Mouse (Mus musculus) liver, adult 2 months (tissue): ENCODE measurements around the gene Bhlhe40. TPM values are rescaled to one million over a fixed set of nuclear protein-coding genes. Genes with fewer than 3 reads are reported as not detected.

Source experiments
- DNase-seq: peaks from one replicate; pipeline ENCODE4 v3.0.0-alpha.2; 2011; ENCODE audit warnings: low read depth, low spot score; ENCODE audit errors: extremely low read depth
- H3K27ac ChIP-seq: fragments of 200-500 bp; replicated peaks from 2 replicates; pipeline ENCODE4 v1.5.1; 2012; ENCODE audit warnings: low read depth, mild to moderate bottlenecking, control low read depth, inconsistent platforms, low read length; ENCODE audit not compliant: insufficient read depth
- H3K27me3 ChIP-seq: fragments of 200-500 bp; 2 replicates; pipeline ENCODE4 v1.6.1; 2012; ENCODE audit warnings: mild to moderate bottlenecking, moderate library complexity, low read length, inconsistent platforms; ENCODE audit not compliant: control insufficient read depth, insufficient read depth
- H3K36me3 ChIP-seq: fragments of 200-500 bp; 2 replicates; pipeline ENCODE4 v1.6.1; 2012; ENCODE audit warnings: low read length, inconsistent platforms; ENCODE audit not compliant: control insufficient read depth, insufficient read depth
- H3K4me1 ChIP-seq: fragments of 200-500 bp; 2 replicates; pipeline ENCODE4 v1.6.1; 2011; ENCODE audit warnings: low read length; ENCODE audit not compliant: control insufficient read depth, insufficient read depth
- H3K4me3 ChIP-seq: fragments of 200-500 bp; 2 replicates; pipeline ENCODE4 v1.5.1; 2011; ENCODE audit warnings: low read depth, mild to moderate bottlenecking, control low read depth, low read length, moderate library complexity; ENCODE audit not compliant: insufficient read depth
- H3K79me2 ChIP-seq: fragments of 200-500 bp; 2 replicates; pipeline ENCODE4 v1.6.1; 2012; ENCODE audit warnings: inconsistent platforms, mild to moderate bottlenecking, low read length, moderate library complexity; ENCODE audit not compliant: control insufficient read depth, insufficient read depth
- H3K9ac ChIP-seq: fragments of 200-500 bp; 2 replicates; pipeline ENCODE4 v1.6.1; 2012; ENCODE audit warnings: low read depth, mild to moderate bottlenecking, control low read depth, inconsistent platforms, low read length
- CTCF ChIP-seq: fragments of 200-500 bp; IDR thresholded peaks from 2 replicates; pipeline ENCODE4 v1.5.1; 2011; ENCODE audit warnings: low read depth, low read length, control low read depth
- POLR2A ChIP-seq: fragments of 200-500 bp; IDR thresholded peaks from 2 replicates; pipeline ENCODE4 v1.6.1; 2011; ENCODE audit warnings: low read length, control low read depth; ENCODE audit not compliant: insufficient read depth; ENCODE audit errors: extremely low read depth
- WGBS: fragments of 180-500 bp; shearing (Covaris S2); methylation state at CpG from one replicate; pipeline ENCODE4 v1.1.7; 2018; 5-methylcytosine and 5-hydroxymethylcytosine counted together
- polyA plus RNA-seq: library from polyadenylated mRNA; depleted of rRNA; stranded (reverse); fragments of >200 nt; gene quantifications from 2 replicates; pipeline ENCODE4 v1.2.3, GENCODE M21; 2012
- total RNA-seq: library from RNA; depleted of rRNA; stranded (reverse); fragments of >200 nt; gene quantifications from 2 replicates; pipeline ENCODE4 v1.2.3, GENCODE M21; 2014

Gene Bhlhe40
- total and polyA plus RNA-seq, 2 experiments, result 17.4 to 33.0 TPM

DNA sequence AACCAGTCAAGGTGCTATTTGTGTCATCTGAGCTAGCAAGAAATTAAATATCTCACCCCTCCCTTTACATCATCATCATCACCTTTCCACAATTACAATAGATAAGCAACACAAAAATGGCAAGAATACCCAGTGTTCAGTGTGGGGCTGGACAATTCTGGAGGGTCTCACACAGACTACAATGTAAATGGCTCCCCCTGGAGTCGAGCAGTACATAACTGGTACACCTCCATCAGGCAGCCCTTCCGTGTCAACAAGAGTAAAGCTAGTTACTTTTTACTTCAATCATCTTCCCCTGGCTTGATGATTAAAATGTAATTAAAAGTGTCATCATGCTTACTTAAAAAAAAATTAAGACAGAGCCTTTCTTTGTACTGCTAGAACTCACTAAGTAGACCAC is 4.6 kb upstream of the Bhlhe40 start:
- 69% methylated on average over 2 of the region's 2 CpGs for WGBS

DNA sequence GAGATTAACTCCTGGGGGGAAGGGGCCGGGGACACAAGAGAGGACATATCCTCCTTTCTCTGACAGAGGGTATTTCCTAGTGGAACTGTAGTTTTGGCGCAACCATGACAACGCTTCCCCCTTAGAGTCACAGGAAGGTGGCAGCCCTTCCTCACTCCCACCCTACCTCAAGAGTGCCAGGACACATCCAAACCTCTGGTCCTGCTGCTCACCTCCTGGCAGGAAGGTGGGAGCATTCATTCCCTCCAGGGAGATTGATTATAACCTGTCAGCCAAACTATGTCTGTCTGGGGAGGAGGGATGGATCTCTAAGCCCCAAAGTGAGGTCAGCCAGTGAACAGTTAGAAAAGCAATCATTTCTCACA is 2.4 kb upstream of the Bhlhe40 start:
- no peaks in the 10 kb centered on the region; the same call in 1 of the 2 replicates for H3K79me2 ChIP-seq
- H3K27me3 ChIP-seq, result no peaks in the 10 kb centered on the region
- H3K4me3 ChIP-seq, result peak overlapping the region; percentile 57
- DNase-seq, result no peak
- H3K36me3 ChIP-seq, result peaks cover 5% of the 10 kb centered on the region; the same call in 1 of the 2 replicates
- no peak for TF ChIP-seq CTCF
- TF ChIP-seq POLR2A, result no peak
- H3K27ac ChIP-seq, result peak overlapping the region; percentile 92
- peaks cover 5% of the 10 kb centered on the region for H3K4me1 ChIP-seq
- H3K9ac ChIP-seq, result peak overlapping the region; percentile 76
- WGBS, result 43% methylated on average over 3 of the region's 3 CpGs

More for the DNA sequence above, 4.6 kb upstream of the Bhlhe40 start:
- TF ChIP-seq CTCF (no peak), POLR2A (no peak)
- Histone ChIP-seq H3K36me3 (no peaks in the 10 kb centered on the region), H3K9ac (no peak overlapping the region), H3K27me3 (no peaks in the 10 kb centered on the region), H3K4me1 (peaks cover 5% of the 10 kb centered on the region), H3K79me2 (no peaks in the 10 kb centered on the region), H3K4me3 (no peak overlapping the region), H3K27ac (no peak overlapping the region)
- DNase-seq, result no peak

DNA sequence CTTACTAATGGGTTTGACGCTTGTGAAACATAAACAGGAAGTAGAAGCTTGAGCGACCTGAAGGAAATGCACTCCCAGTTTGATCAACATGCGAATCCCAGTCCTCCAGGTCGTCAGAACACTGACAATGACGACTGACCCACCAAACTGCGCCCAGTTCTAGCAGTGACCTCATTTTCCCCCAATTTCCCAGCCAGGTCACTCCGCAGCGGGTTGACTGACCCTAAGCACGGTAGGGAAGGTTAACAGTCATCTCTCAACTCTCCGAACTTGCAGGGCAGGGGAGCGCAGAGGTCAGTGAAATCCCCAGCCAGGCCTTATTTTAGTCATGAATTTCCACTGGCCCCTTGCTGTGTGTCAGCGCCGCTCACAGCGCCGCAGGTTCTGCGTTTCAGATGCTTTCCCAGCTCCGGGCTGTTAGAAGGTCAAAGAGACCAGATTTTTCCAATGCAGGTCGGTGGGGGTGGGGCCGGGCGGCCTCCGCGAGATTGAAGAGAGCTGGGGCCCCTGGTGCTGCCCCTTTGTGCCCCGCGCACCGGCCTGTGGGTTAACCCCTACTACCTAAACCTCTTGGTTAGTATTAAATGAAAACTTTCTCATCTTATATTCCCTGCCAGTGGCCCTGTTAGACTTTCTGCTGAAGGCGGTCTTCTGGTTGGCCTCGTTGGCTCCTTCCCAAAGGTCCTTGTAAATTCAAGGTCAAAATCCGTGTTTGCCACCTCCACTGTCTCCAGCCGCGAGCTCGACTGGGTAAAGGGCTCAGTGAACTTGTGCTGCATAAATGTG is 1.8 kb upstream of the Bhlhe40 start:
- Histone ChIP-seq H3K79me2 (no peaks in the 10 kb centered on the region; the same call in 1 of the 2 replicates), H3K4me1 (peaks cover 5% of the 10 kb centered on the region), H3K27me3 (no peaks in the 10 kb centered on the region), H3K27ac (peak overlapping the region; percentile 92), H3K36me3 (peaks cover 11% of the 10 kb centered on the region; the same call in 1 of the 2 replicates), H3K4me3 (peak overlapping the region; percentile 57), H3K9ac (peak overlapping the region; percentile 76)
- peak; percentile 95 for DNase-seq
- under 1% methylated on average over 31 of the region's 31 CpGs for WGBS
- TF ChIP-seq POLR2A (no peak), CTCF (no peak)

DNA sequence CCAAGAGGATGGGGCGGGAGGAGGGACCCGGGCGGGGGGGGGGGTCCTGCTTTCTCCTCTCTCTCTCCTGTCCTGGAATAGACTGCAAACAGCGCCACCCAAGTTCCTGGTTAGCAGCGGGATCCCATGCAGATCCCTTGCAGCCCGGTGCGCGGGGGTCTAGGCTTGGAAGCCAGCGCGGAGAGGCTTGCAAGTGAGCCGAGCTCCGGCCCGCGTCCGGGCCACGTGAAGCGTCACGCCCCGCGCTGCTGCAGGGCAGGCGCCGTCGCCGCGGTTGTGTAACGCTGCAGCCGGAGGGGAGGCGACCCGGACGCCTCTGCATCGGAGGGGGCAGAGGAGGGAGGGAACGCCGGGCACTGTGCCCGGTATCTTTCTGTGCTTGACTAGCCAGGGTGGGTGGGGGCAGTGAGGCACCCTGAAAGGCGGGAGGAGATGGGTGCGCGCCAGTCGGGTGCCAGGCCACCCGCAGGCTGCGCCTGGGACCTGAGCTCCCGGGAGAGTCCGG is 1.2 kb upstream of the Bhlhe40 start:
- no peaks in the 10 kb centered on the region for H3K27me3 ChIP-seq
- peaks cover 14% of the 10 kb centered on the region; the same call in 1 of the 2 replicates for H3K36me3 ChIP-seq
- H3K27ac ChIP-seq, result peak overlapping the region; percentile 92
- H3K79me2 ChIP-seq, result no peaks in the 10 kb centered on the region; the same call in 1 of the 2 replicates
- TF ChIP-seq CTCF, result no peak
- TF ChIP-seq POLR2A, result peak; percentile 52; the same call in 1 of the 2 replicates
- under 1% methylated on average over 42 of the region's 42 CpGs for WGBS
- peak overlapping the region; percentile 57 for H3K4me3 ChIP-seq
- DNase-seq, result peak; percentile 92
- H3K9ac ChIP-seq, result peak overlapping the region; percentile 76
- peaks cover 5% of the 10 kb centered on the region for H3K4me1 ChIP-seq

DNA sequence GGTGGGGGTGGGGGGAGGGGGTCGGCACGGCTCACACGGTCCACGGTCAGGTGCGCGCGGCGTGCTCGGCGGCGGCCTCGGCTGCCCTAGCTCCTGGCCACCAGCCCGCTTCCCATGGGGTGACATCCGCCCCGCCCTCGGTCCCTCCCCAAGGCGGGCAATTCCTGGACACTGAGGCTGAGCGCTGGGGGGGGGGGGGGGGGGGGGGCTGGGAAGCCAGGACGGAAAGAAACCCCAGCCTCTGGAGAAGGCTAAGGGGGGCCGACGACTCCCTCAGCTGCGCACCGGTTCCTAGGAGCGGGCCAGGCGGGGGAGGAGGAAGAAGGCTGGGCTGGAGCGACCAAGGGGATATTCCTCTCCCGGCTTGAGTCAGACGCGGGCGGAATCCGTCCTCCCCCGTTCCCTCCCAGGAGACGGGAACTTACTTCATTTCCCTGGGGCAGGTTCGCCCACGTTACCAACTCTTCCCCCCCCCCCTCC is 663 bp upstream of the Bhlhe40 start:
- DNase-seq, result peak; percentile 69
- H3K4me3 ChIP-seq, result peak overlapping the region; percentile 94
- TF ChIP-seq CTCF, result no peak
- TF ChIP-seq POLR2A, result 0 out of 2 replicates have a peak, but pooled peaks have one; percentile 41
- under 1% methylated on average over 31 of the region's 35 CpGs for WGBS
- peaks cover 5% of the 10 kb centered on the region for H3K4me1 ChIP-seq
- no peaks in the 10 kb centered on the region for H3K27me3 ChIP-seq
- H3K36me3 ChIP-seq, result peaks cover 16% of the 10 kb centered on the region
- H3K79me2 ChIP-seq, result no peaks in the 10 kb centered on the region; the same call in 1 of the 2 replicates
- peak overlapping the region; percentile 99 for H3K9ac ChIP-seq
- peak overlapping the region; percentile 100 for H3K27ac ChIP-seq
